Mouse (Mus musculus) mouse trophoblast stem cell (cell line): ENCODE data around the gene Stom.

ENCODE experiments used
- in situ Hi-C, 2 experiments: fragments of 300-500 bp; cut with MseI, MboI; formaldehyde crosslinking; loops; 2 replicates in 1 of 2; 3 replicates in 1 of 2; pipeline ENCODE4 v1.15.1; 2025

Stom gene

GRCm38 (mm10) chr2:35336388-35337280 lies at the start of gene Stom:
Stom (minus strand) TSS chr2:35336976.
- in situ Hi-C loops, result no loop called here

GRCm38 (mm10) chr2:35385441-35385871 lies 48.7 kb upstream of the Stom start:
- in situ Hi-C loops, result no loop called here

GRCm38 (mm10) chr2:35379306-35379705 lies 42.5 kb upstream of the Stom start:
- in situ Hi-C loops, result no loop called here

- in situ Hi-C loops, result no loop called here
These were observed 40.8 kb upstream of the Stom start for GRCm38 (mm10) chr2:35377600-35377999.

- in situ Hi-C loops, result no loop called here
These were observed 36.2 kb upstream of the Stom start for GRCm38 (mm10) chr2:35373003-35373402.

GRCm38 (mm10) chr2:35370686-35371085 lies 33.9 kb upstream of the Stom start:
- in situ Hi-C loops, result no loop called here

GRCm38 (mm10) chr2:35367629-35368028 lies 30.9 kb upstream of the Stom start, which contains the start of gene 4930568D16Rik:
4930568D16Rik (minus strand) TSS chr2:35367729.
- in situ Hi-C loops, result no loop called here

- in situ Hi-C loops, result loop anchor here in 1 of 2 experiments (5.0 kb wide), 1 partner anchor 52 kb away; no protein-coding TSS in a partner anchor
These were observed 12.4 kb upstream of the Stom start for GRCm38 (mm10) chr2:35349184-35349583.

- in situ Hi-C loops, result loop anchor here in 1 of 2 experiments (5.0 kb wide), 1 partner anchor 49 kb away; no protein-coding TSS in a partner anchor
These were observed 9.2 kb upstream of the Stom start for GRCm38 (mm10) chr2:35345984-35346383.

GRCm38 (mm10) chr2:35342605-35343004 lies 5.8 kb upstream of the Stom start:
- in situ Hi-C loops, result no loop called here

GRCm38 (mm10) chr2:35338707-35339106 lies 1.9 kb upstream of the Stom start:
- in situ Hi-C loops, result no loop called here

GRCm38 (mm10) chr2:35338036-35338435 lies 1.3 kb upstream of the Stom start:
- in situ Hi-C loops, result no loop called here

- in situ Hi-C loops, result no loop called here
These were observed 643 bp upstream of the Stom start for GRCm38 (mm10) chr2:35337419-35337818.

GRCm38 (mm10) chr2:35335620-35336019 lies 1.2 kb downstream of the Stom start:
- in situ Hi-C loops, result no loop called here

GRCm38 (mm10) chr2:35333670-35334069 lies 3.1 kb downstream of the Stom start:
- in situ Hi-C loops, result no loop called here

- in situ Hi-C loops, result no loop called here
These were observed 5.6 kb downstream of the Stom start for GRCm38 (mm10) chr2:35331205-35331604.

- in situ Hi-C loops, result no loop called here
These were observed 7.7 kb downstream of the Stom start for GRCm38 (mm10) chr2:35329061-35329460.

GRCm38 (mm10) chr2:35328064-35328792 lies 8.5 kb downstream of the Stom start:
- in situ Hi-C loops, result no loop called here

- in situ Hi-C loops, result no loop called here
These were observed 9.2 kb downstream of the Stom start for GRCm38 (mm10) chr2:35327583-35327982.

GRCm38 (mm10) chr2:35326931-35327330 lies 9.8 kb downstream of the Stom start:
- in situ Hi-C loops, result no loop called here

- in situ Hi-C loops, result no loop called here
These were observed 10.8 kb downstream of the Stom start for GRCm38 (mm10) chr2:35325930-35326329.

GRCm38 (mm10) chr2:35322404-35323164 lies 14.2 kb downstream of the Stom start:
- in situ Hi-C loops, result no loop called here
